In the genomic region with DNA sequence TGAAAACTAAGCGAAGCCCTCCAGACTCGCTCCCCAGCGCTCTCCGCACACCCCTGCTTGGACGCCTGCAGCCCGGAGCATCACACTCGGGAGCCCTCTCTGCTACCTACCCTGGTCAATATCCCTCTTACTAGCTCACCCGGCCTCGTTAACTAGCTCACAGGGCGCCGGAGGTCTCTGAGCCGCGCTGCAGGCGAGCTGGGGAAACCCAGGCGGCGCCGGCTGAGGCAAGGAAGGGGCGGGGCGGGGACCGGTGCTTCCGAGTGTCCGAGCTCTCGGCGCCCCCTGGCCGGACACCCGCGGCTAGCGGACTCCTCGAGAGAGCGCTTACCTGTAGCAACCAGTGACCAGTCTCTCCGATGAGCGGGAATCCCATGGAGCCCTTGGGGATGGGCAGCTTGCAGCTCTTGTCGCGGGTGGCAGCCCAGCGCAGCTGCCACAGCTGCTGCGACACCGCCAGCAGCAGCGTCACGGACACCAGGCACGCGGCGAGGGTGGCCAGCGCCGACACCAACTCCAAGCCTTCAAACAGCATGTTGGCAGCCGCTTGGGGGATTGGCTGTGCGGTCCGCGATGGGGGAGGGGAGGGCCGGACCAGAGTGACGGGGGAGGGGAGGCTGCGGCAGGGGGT, we compare ENCODE assay signal across 8 mouse cellular contexts. TPM values are rescaled to one million over a fixed set of nuclear protein-coding genes. Genes with fewer than 3 reads are reported as not detected.
A peak's percentile ranks its signal among the peaks of the same experiment; 100 is the strongest.
DNase-seq lines count a peak whose midpoint lies in the region; ATAC-seq and TF ChIP-seq lines count a peak whose summit lies in the region.

No protein-coding gene starts in this region.

- H3K27ac ChIP-seq in left cerebral cortex, adult 2 months: no peak overlapping the region
- H3K27ac ChIP-seq in embryonic facial prominence, embryonic 14.5 days (replicated peaks; ENCODE audit: low read depth, low read length): peak overlapping the region; percentile 91
- peak overlapping the region; percentile 67 for H3K27ac ChIP-seq in midbrain, embryonic 10.5 days (replicated peaks)

- H3K4me1 ChIP-seq in embryonic facial prominence, embryonic 14.5 days (ENCODE audit: control insufficient read depth, insufficient read depth, low read length): peaks cover 21% of the 10 kb centered on the region
- peaks cover 77% of the 10 kb centered on the region for H3K4me1 ChIP-seq in midbrain, embryonic 10.5 days

- peak in 1 of 2 experiments; percentile 24 for DNase-seq in left cerebral cortex, adult 2 months (ENCODE audit: extremely low spot score in 1 of 2, low spot score in 2 of 2)
- DNase-seq in left cerebral cortex, adult 18-20 months (ENCODE audit: low spot score in 2 of 2): no peak
- DNase-seq in embryonic facial prominence, embryonic 14.5 days (ENCODE audit: low spot score): peak; percentile 53
- DNase-seq in heart, postnatal 14 days: peak; percentile 69 to 71
- peak; percentile 75 to 81 for DNase-seq in kidney, postnatal 4 days
- peak; percentile 77 for DNase-seq in midbrain, embryonic 10.5 days (ENCODE audit: low spot score)
- DNase-seq in urinary bladder, postnatal 14 days (ENCODE audit: low spot score): peak; percentile 53

- H3K36me3 ChIP-seq in embryonic facial prominence, embryonic 14.5 days (ENCODE audit: control insufficient read depth, insufficient read depth, low read length): peaks cover 2% of the 10 kb centered on the region; the same call in 1 of the 2 replicates
- no peaks in the 10 kb centered on the region for H3K36me3 ChIP-seq in midbrain, embryonic 10.5 days

- H3K4me2 ChIP-seq in embryonic facial prominence, embryonic 14.5 days (ENCODE audit: low read depth, low read length): peak overlapping the region; percentile 91

- intact Hi-C loops in left cerebral cortex, adult 2 months (cut with DNase I): no loop called here
- intact Hi-C loops in heart, postnatal 14 days (cut with DNase I): loop anchor here (2.0 to 5.0 kb wide), 3 partner anchors 181 to 325 kb away; no protein-coding TSS in a partner anchor

- H3K9me3 ChIP-seq in embryonic facial prominence, embryonic 14.5 days (ENCODE audit: control insufficient read depth, low read length): no peaks in the 10 kb centered on the region
- no peaks in the 10 kb centered on the region for H3K9me3 ChIP-seq in midbrain, embryonic 10.5 days (replicated peaks)

- H3K9ac ChIP-seq in embryonic facial prominence, embryonic 14.5 days (ENCODE audit: low read depth, low read length): peak overlapping the region; percentile 80

- no peak for TF ChIP-seq CTCF in left cerebral cortex, adult 2 months (IDR thresholded peaks at IDR 0.05)

- H3K27me3 ChIP-seq in embryonic facial prominence, embryonic 14.5 days (replicated peaks; ENCODE audit: control insufficient read depth, insufficient read depth, low read length): peaks cover 37% of the 10 kb centered on the region
- peaks cover 100% of the 10 kb centered on the region for H3K27me3 ChIP-seq in midbrain, embryonic 10.5 days (ENCODE audit: low read depth, poor library complexity, severe bottlenecking)

- H3K4me3 ChIP-seq in left cerebral cortex, adult 2 months: peak overlapping the region; percentile 48
- H3K4me3 ChIP-seq in embryonic facial prominence, embryonic 14.5 days (ENCODE audit: low read depth, low read length): peak overlapping the region; percentile 63
- peak overlapping the region; percentile 59 for H3K4me3 ChIP-seq in midbrain, embryonic 10.5 days

- ATAC-seq in embryonic facial prominence, embryonic 14.5 days (ENCODE audit: low read depth): no peak
- ATAC-seq in megakaryocyte-erythroid progenitor cell, adult 5-6 weeks (replicated peaks; ENCODE audit: low FRiP score, low TSS enrichment, poor library complexity, severe bottlenecking): no peak

- under 1% methylated on average over 46 of the region's 51 CpGs for WGBS in embryonic facial prominence, embryonic 14.5 days
- under 1% methylated on average over 51 of the region's 51 CpGs for WGBS in midbrain, embryonic 10.5 days

RNA-seq across cellular contexts. Expression of a gene that starts 6.1 kb away (rescaled TPM):
- total RNA-seq in left cerebral cortex, adult 2 months (2021): 10 to 100 TPM in 1 of 2 experiments, 1 to 10 TPM in 1; 7.9 to 11.9 TPM
- 10 to 100 TPM in 1 of 2 experiments, 1 to 10 TPM in 1; 5.9 to 10.2 TPM for total RNA-seq in left cerebral cortex, adult 18-20 months (2021)
- 6.9 and 8.0 TPM in 2 replicates for polyA plus RNA-seq in embryonic facial prominence, embryonic 14.5 days (2014; fragmentation: Nextera tagmentation; extraction: Ambion mirVana)
- total RNA-seq in heart, postnatal 14 days (2021): 1 to 10 TPM; 2.1 to 2.7 TPM
- polyA plus RNA-seq in midbrain, embryonic 10.5 days (2016; fragmentation: Nextera tagmentation; extraction: Ambion mirVana): 2.4 and 2.7 TPM in 2 replicates
- not detected in 2 replicates for total RNA-seq in megakaryocyte-erythroid progenitor cell, adult 5-6 weeks (2014; fragmentation: Nextera tagmentation)
- total RNA-seq in megakaryocyte-erythroid progenitor cell, adult 5-6 weeks (2017): not detected in 2 replicates

Comparison
In these comparisons a context has a peak if more than half of its experiments do, and no peak if none do; other contexts are left out.
1. DNase-seq: peak in embryonic facial prominence, embryonic 14.5 days (single experiment), heart, postnatal 14 days (2 of 2), kidney, postnatal 4 days (2 of 2), midbrain, embryonic 10.5 days (single experiment) and urinary bladder, postnatal 14 days (single experiment); none in left cerebral cortex, adult 18-20 months (0 of 2).
2. Peak in every context shown above with its lines, with median percentiles within 50 percentile points of each other: H3K4me3 ChIP-seq.